Mouse (Mus musculus): ENCODE results near the gene Nuak2.
"Not testable (repeated sequence)": the region's sequence is repeated elsewhere in the genome, so short reads cannot be mapped to it uniquely, and the experiment has no call there.

Nuak2 gene

DNA sequence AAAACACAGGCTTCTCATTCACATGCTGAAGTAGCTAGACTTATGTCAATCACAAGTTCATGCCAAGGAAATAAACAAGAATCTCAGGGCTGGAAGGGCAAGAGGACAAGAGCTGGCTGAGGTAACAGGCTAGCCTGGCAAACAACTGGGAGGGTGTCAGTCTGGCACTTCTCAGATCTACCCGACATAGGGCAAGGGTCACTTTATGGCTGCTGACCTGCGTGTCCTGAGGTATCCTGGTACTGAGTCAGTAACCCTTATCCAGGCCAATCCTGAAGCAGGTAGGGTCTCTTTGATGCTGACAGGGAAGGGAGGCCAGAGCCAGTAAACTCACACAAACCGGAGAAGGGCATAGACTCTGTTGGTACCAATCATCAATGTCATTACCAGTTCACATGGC is 12.6 kb downstream of the Nuak2 start:
- no peak for DNase-seq

- no peak for DNase-seq
Measured at GRCm38 (mm10) chr1:132329656-132330055, 13.7 kb downstream of the Nuak2 start.

DNA sequence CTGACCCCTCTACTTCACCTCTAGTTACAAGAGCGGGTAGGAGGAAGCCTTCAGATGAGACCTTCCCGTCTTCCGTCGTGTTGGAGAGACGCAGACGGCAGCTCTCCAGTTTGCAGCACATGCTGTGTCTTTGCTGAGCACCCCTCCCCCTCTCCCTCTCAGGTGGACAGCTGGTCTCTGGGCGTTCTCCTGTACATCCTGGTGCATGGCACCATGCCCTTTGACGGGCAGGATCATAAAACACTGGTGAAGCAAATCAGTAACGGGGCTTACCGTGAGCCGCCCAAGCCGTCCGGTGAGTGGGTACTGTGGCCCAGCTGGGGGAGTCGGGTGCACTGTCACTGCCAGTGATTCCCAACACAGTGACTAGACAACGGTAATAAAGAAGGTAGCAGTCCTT is 14.5 kb downstream of the Nuak2 start:
- DNase-seq: no peak

DNA sequence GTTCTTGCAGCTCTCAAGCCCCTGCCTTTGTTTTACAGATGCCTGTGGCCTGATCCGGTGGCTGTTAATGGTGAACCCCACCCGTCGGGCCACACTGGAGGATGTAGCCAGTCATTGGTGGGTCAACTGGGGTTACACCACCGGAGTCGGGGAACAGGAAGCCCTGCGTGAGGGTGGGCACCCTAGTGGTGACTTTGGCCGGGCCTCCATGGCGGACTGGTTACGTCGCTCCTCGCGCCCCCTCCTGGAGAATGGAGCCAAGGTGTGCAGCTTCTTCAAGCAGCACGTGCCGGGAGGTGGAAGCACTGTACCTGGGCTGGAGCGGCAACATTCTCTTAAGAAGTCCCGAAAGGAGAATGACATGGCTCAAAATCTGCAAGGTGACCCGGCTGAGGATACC is 15.4 kb downstream of the Nuak2 start:
- DNase-seq: no peak

- DNase-seq: no peak
Measured at GRCm38 (mm10) chr1:132333201-132333600, 17.3 kb downstream of the Nuak2 start.

- DNase-seq: peak; percentile 75
Measured at GRCm38 (mm10) chr1:132333675-132334141, 17.8 kb downstream of the Nuak2 start.

DNA sequence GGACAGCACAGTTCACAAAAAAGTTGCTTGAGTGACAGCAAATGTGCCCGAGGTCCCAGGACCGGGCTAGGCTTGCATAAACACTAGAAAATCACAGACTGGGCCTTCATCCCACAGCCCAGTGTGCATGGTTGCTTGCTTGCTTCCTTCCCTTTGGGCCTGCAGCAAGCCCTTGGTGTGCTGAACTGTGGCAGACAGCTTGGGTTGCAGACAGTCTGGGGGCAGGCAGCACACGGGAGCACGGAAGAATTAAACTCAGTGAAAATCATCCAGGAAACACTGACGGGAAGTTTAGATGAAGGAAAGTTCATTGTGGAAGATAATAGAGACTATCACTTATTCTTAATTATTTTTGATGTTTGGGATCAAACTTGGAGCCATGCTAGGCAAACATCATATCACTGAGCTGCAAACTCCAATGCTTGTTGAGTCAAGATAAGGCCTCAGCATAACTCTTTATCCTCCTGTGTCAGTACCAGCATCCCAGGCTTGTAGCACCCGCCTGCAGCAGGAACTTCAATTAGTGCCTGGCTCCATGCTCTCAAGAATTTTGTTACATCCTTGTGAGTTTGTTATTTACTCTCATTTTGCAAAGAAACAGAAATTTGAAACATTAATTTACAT is 18.4 kb downstream of the Nuak2 start:
- DNase-seq: no peak

GRCm38 (mm10) chr1:132335378-132335965 is 19.5 kb downstream of the Nuak2 start:
- DNase-seq: no peak

DNA sequence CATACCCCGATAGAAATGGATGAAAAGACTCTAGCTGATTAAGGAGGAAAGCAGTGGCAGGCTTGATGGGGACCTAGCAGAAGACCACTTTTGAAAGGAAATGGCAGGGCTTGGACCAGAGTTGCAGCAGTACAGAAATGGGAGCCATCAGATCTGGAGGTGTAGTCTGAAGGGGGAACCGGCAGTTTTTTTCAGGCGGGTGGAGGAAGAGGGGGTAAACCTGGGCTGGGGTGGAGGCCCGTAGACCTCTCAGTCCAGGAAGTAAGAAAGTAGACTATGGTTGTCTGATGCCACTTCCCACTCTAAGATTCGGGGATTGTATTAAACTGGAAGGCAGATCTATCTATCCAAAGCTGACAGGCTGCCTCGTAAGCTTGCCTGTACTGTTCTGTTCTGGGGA is 21.0 kb downstream of the Nuak2 start:
- DNase-seq: no peak

- DNase-seq: no peak
Measured at GRCm38 (mm10) chr1:132338027-132338660, 22.2 kb downstream of the Nuak2 start.

- peak; percentile 88 for DNase-seq
Measured at GRCm38 (mm10) chr1:132341731-132342501, 26.0 kb downstream of the Nuak2 start.

DNA sequence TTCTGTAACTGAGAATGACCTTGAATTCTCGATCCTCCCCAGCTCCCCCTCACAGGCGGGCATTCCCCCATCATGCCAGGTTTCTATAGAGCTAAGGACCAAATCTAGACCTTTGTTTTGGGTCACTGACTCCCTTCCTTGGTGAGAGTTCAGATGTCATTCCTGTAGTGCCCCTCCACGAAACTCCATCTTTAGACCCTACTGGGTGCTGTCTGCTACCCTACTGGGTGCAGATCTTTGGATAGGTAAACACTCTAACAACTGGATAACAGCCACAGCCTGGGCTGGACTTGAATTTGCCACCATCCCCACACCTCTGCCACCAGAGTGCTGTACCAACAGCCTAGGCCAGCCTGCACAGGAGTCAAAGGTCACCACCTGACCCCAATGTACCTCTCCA is 26.6 kb downstream of the Nuak2 start:
- DNase-seq: no peak

DNA sequence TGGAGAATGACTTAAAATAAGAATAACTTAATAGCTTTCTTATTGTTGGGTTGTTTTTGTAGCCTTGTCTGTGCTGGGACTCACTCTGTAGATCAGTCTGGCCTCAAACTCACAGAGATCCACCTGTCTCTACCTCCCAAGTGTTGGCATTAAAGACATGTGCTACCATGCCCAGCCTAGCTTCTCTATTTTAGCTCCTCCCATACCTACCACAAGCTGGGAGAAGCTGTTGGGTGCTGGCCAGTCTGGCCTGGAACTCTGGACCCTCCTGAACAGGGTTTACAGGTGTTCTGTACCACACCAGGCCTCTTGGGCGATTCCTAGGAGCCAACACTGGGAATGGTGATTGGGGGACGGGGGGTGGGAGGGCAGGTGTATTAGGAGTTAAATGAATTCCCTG is 27.3 kb downstream of the Nuak2 start:
- no peak for DNase-seq

GRCm38 (mm10) chr1:132343656-132344055 is 27.7 kb downstream of the Nuak2 start:
- DNase-seq: no peak

DNA sequence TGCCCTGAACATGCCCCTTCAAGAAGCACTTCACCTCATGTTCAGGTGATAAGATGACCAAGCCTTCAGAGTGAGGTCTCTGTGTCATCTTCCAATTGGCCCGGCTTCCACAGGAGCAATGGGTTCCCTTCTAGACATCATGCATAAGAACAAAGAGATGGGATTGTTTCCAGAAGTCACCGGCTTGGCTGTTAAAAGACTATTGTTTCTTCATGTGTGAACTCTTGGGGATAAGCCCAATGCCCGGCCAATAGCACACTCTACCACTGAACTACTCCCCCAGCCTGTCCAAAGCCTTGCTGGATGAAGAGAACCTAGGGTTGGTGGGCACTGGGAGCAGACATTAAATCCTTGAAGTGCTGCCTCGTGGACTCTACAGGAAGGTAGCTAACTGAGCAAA is 29.6 kb downstream of the Nuak2 start:
- DNase-seq: no peak

DNA sequence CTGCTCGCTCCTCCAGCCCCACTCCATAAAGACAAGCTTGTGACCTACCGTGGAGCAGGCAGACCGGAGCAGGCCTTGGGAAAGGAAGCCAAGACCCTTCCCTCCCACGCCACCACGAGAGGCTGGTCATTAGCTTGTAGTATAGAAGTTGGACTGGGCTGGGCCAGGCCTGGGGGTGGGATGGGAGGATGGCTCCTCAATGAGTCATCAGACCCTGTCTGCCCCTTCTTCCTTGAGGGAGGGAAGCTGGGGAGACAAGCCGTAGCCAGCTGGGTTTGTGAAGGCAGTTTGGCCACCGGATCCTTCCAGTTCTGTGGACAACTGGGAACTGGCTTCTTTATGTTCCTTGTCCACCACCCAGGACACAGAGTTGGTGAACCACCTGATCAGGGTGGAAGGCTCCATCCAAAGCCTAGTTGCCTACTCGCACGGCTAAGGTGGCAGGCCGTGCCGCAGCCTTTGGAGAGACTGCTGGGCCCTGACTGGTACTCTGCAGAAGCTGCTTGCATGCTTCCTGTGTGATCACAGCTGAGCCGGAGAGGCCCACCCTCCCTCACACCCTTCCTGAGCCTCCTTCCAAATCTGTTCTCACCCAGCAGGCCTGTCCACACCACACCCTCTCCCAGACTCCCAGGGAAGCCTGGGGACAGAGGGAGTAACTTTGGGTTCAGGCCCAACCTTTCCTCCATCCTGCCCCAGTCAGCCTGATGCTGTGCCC is 30.4 kb downstream of the Nuak2 start:
- no peak for DNase-seq

DNA sequence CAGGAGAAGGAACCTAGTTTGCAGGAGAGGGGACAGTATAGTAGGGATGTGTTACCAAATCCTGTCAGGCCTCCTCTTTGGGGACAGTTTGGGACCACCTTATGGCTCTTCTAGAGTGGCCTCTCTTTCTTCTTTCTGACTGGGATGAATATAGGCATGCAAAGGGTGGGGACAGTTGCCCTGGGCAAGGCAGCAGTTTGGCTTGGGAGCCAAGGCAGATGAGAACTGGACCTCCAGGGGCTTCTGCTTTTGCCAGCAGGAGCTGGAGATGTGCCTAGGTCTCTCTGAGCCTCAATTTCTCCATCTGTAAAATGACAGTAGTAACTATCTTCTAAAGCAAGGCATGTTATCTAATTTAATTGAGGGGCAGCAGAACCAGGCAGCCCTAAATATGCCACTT is 31.0 kb downstream of the Nuak2 start:
- no peak for DNase-seq

DNA sequence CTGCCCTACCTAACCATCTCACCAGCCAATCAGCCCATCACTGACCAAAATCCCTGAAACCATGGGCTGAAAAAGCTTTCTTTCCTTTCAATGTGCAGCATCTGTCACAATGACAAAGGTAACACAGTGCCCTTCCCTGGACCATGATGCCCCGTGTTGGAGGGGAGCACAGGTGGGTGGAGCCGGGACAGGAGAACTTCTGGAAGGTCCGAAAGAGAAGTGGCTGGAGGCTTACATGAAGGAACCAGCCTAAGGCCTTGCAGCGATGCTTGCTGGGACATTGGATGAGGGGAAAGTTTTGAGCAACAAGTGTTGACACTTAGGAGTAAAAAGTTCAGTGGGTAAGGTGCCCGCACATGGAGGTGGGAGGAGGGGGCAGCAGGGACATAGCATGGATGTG is 32.5 kb downstream of the Nuak2 start:
- DNase-seq: no peak

- not testable (repeated sequence) for DNase-seq
Measured at GRCm38 (mm10) chr1:132349049-132349448, 33.1 kb downstream of the Nuak2 start.

DNA sequence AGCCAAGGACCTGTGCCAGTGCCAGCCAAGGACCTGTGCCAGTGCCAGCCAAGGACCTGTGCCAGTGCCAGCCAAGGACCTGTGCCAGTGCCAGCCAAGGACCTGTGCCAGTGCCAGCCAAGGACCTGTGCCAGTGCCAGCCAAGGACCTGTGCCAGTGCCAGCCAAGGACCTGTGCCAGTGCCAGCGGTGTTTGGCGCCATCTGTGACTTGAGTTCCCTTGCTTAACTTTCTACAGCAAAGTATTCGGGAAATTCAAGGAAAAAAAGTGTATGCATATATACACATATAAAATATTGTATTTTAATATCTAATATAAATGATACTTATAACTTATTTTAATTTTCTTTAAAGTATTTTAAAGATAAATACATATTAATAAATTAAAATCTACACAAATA is 33.7 kb downstream of the Nuak2 start:
- DNase-seq: not testable (repeated sequence)

GRCm38 (mm10) chr1:132351058-132351457 is 35.1 kb downstream of the Nuak2 start:
- DNase-seq: no peak

DNA sequence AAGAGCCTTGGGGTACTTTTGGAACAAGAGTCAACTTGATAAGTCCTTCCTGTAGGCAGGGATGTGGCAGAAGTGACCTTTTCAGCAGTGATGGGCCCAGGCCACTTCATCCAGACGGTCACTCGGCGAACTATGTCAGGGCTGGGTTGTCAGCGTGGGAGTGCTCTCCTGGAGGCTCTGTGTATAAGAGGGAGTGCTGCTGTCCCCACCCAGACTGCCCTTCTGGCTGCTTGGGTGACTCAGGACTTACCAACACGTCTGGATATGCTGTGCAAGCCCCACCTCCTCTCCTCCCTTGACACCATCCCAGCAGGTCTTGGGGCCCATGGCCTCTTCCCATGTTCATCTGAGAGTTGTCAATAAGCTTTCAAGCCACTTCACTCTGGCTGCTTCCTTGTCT is 37.5 kb downstream of the Nuak2 start:
- no peak for DNase-seq

- no peak for DNase-seq
Measured at GRCm38 (mm10) chr1:132354234-132354633, 38.3 kb downstream of the Nuak2 start.
